Mouse (Mus musculus) heart, embryonic 11.5 days (tissue): ENCODE data around the gene Gm21904. TPM values are rescaled to one million over a fixed set of nuclear protein-coding genes. Genes with fewer than 3 reads are reported as not detected.
"Not testable (repeated sequence)": the region's sequence is repeated elsewhere in the genome, so short reads cannot be mapped to it uniquely, and the experiment has no call there.

ENCODE experiments used
- ATAC-seq: fragments of 200-750 bp; cut with Nextera tagmentation; replicated peaks from 2 replicates; pipeline ENCODE4 v1.8.0; 2017; ENCODE audit warnings: moderate library complexity; ENCODE audit not compliant: insufficient number of reproducible peaks, low FRiP score, low TSS enrichment
- H3K27ac ChIP-seq: fragments of 300-500 bp; sonication (generic); 2 replicates; pipeline ENCODE4 v1.5.1; 2014; ENCODE audit warnings: mild to moderate bottlenecking, low read depth, low read length
- H3K27me3 ChIP-seq: fragments of 300-500 bp; sonication (generic); 2 replicates; pipeline ENCODE4 v1.6.1; 2014; ENCODE audit warnings: mild to moderate bottlenecking, low read length, mixed read lengths; ENCODE audit not compliant: control insufficient read depth, insufficient read depth
- H3K36me3 ChIP-seq: fragments of 300-500 bp; sonication (generic); 2 replicates; pipeline ENCODE4 v1.6.1; 2014; ENCODE audit warnings: mild to moderate bottlenecking, low read length, moderate library complexity, mixed read lengths; ENCODE audit not compliant: control insufficient read depth, insufficient read depth
- H3K4me1 ChIP-seq: fragments of 300-500 bp; sonication (generic); 2 replicates; pipeline ENCODE4 v1.6.1; 2014; ENCODE audit warnings: low read length; ENCODE audit not compliant: control insufficient read depth, insufficient read depth
- H3K4me2 ChIP-seq: fragments of 300-500 bp; sonication (generic); 2 replicates; pipeline ENCODE4 v1.6.1; 2014; ENCODE audit warnings: mild to moderate bottlenecking, moderate library complexity
- H3K4me3 ChIP-seq: fragments of 300-500 bp; sonication (generic); 2 replicates; pipeline ENCODE4 v1.5.1; 2014; ENCODE audit warnings: low read depth, low read length
- H3K9ac ChIP-seq: fragments of 300-500 bp; sonication (generic); 2 replicates; pipeline ENCODE4 v1.6.1; 2014; ENCODE audit warnings: mild to moderate bottlenecking, low read depth, low read length, moderate library complexity
- H3K9me3 ChIP-seq: fragments of 300-500 bp; sonication (generic); replicated peaks from 2 replicates; pipeline ENCODE4 v1.6.1; 2016; ENCODE audit warnings: low read length; ENCODE audit not compliant: control insufficient read depth
- WGBS: fragments of 180-500 bp; shearing (Covaris S2); extraction: QIAGEN DNeasy Blood & Tissue Kit; methylation state at CpG from one replicate; pipeline ENCODE4 v1.1.7; 2014; ENCODE audit not compliant: insufficient replicate concordance; 5-methylcytosine and 5-hydroxymethylcytosine counted together
- polyA plus RNA-seq: library from polyadenylated mRNA; unstranded; fragments of >200 nt; fragmentation: Nextera tagmentation; extraction: Ambion mirVana; gene quantifications from 2 replicates; pipeline ENCODE4 v1.2.1, GENCODE M21; 2014

The Gm21904 gene
- not detected in 2 replicates for polyA plus RNA-seq

DNA sequence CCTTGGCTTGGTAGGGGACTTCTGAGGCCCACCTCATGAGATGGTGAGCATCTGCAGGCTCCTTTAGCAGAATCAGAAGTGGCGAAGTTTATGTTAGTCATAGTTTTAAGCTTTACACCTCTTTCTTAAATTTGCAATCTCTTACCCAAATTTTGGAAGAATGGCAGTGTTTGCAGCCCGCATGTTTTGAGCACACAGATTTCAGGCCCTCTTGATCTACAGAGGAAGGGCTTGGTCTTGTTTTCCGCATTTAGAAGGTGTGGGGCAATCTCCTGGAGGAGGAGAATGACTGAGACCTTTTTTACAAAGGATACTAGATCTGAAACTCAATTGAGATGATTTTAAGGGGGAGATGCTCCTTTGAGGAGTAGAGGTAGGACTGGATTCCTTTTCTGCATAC is at the start of gene Gm21904:
Gene Gm21904, minus strand, starts transcription at position 101 of the 400 bp plus-strand sequence.
- H3K4me2 ChIP-seq, H3K27me3 ChIP-seq, H3K9ac ChIP-seq, H3K4me1 ChIP-seq, H3K9me3 ChIP-seq, H3K36me3 ChIP-seq, H3K27ac ChIP-seq, ATAC-seq, H3K4me3 ChIP-seq: not testable (repeated sequence)
- WGBS: no CpG with 5 or more reads among the region's 3 CpGs

DNA sequence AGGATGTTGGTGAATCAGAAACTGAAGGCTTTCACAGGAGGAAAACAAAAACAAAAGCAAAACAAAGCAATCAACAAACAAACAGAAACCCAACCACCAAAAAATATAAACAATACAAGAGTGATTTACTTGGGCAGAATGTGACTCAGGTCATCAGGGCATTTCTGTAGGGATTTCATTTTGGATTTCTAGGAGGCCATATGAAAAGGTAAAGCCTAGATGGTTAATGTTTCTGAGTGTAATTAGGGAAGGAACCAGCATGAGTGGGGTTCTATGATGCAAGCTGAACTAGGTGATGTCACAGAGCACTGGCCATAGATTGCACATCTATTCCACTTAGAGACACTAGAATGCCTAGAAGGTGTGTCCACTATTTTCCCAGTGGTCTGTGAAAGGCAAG is 28.4 kb upstream of the Gm21904 start, which contains the start of the genes Gm20772 and Gm20831:
Gene Gm20772, plus strand, starts transcription at position 301 of the 400 bp plus-strand sequence.
Gene Gm20831, plus strand, starts transcription at position 301 of the 400 bp plus-strand sequence.
- H3K4me3 ChIP-seq, H3K9me3 ChIP-seq, H3K4me2 ChIP-seq, H3K4me1 ChIP-seq, H3K27ac ChIP-seq, H3K9ac ChIP-seq, H3K27me3 ChIP-seq, H3K36me3 ChIP-seq, ATAC-seq: not testable (repeated sequence)

Other genes starting within 250 kb of the Gm21904 start
- not detected in 2 replicates for gene Gm20772, start 28.5 kb upstream of the Gm21904 start, polyA plus RNA-seq
- not detected in 2 replicates for gene Gm20831, start 28.5 kb upstream of the Gm21904 start, polyA plus RNA-seq
- gene Srsy, start 91.1 kb upstream of the Gm21904 start, polyA plus RNA-seq: not detected in 2 replicates
- not detected in 2 replicates for gene Gm21764, start 215.5 kb upstream of the Gm21904 start, polyA plus RNA-seq
- gene Ssty1, start 242.8 kb upstream of the Gm21904 start, polyA plus RNA-seq: not detected in 2 replicates